Mouse (Mus musculus) brain, embryonic 18.5 days (tissue): ENCODE data around the gene Cct7.
"Not testable (repeated sequence)": the region's sequence is repeated elsewhere in the genome, so short reads cannot be mapped to it uniquely, and the experiment has no call there.

Experiments
- DNase-seq: peaks from one replicate; pipeline ENCODE4 v3.0.0-alpha.2; 2012; ENCODE audit warnings: low read depth, low spot score

The Cct7 gene

DNA sequence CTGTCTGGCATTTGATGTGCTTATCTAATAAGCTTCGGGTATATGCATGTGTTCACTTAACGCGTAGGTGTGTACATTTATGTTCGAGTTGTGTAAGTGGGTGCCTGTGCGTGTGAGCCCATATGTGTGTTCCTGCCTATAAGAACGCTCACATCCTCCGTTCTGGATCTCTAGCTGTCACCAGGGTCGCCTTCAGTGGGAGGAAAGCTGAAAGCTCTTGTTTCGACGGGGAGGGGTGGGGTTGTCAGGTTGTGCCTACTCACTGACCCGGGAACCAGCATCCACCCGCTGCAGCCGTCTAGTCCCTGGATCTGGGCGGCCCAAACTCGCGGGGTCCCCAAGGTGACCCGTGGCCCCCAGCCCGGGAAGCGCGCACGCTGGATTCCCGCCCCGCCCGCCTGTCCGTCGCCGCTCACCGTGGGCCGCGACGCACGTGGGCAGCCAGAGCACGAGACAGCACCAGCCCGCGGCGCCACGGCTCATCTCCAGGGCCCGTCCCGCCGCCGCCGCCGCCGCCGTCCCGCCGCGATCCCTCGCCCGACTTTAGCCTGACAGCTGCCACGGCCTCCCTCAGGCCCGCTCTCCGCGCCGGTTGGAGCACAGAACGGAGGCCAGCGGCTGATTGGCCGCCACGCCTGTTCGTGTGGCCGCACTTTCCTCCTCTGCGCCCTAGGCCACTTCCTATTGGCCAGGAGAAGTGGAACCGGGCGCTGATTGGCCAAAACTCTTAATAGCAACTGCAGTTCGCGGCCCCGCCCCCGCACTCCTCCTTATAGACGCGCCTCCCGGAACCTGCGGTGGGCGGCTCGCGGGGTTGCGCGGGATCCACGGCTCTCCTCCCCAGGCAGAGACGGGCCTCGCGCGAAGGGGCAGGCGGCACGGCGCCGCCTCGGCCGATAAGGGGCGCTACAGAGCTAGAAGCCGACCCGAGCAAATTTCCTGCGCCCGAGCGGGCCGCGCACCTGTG, at the start of gene Cct7:
Cct7 (plus strand) TSS at position 818 of the 967 bp plus-strand sequence.
- peak; percentile 97 for DNase-seq

DNA sequence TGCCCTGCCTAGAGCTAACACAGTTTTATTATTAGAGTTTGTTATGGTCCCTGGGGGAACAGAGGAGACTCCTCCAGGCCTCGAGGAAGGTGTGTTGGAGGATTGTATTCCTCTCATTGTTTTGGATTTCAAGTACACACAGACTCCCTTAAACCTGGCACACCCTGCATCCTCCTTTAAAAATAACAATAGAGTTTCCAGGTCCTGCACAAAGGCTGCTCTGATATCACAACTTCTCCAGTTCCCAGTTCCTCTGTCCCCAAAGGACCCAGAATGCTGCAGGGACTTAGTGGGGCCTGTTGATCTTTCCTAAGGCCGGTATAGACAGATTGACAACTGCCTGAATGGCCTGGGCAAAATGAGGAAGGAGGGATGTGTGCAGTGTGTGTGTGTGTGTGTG, 48.7 kb upstream of the Cct7 start:
- DNase-seq, result no peak

GRCm38 (mm10) chr6:85403039-85403438, 48.3 kb upstream of the Cct7 start:
- DNase-seq, result no peak

DNA sequence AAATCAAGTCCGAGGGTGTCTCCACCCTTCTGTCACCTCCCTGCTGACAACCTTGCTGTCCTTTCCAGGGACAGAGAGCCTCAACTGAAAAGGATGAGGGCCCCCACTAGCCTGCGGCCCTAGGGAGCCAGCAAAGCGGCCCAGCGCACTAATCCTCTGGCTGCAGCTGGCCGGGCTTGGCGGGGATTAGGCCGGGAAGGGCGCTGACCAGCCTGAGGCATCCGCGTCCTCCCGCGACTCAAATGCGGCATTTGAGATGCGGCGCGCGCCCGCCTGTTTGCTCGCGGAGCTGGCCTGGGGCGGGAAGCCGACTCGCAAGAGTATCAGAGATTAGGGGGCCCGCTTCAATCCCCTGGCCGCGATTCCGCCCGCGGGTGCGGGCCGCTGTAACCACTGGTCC, 42.3 kb upstream of the Cct7 start:
- no peak for DNase-seq

DNA sequence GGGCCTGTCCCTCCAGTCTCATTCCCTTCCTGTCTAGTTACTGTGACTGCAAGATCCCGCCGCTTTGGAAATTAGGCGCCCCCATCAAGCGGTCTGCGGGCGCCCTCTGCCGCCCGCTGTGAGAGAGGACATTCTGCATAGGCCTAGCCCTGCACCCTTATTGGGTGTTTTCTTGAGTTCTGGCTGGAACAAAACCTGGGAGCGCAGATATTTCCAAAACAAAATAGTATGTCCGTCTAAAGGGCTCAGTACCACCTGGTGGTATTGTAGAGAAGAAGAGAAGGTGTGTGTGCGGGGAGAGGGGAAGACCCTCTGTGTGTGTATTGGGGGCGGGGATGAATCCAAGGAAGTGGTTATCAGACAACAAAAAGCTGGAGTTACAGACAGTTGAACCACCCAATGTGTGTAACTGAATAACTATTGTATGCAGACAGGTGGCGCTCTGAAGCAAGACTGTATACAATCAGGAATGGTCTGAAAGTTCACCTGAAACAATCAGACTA, 40.5 kb upstream of the Cct7 start:
- peak; percentile 59 for DNase-seq

DNA sequence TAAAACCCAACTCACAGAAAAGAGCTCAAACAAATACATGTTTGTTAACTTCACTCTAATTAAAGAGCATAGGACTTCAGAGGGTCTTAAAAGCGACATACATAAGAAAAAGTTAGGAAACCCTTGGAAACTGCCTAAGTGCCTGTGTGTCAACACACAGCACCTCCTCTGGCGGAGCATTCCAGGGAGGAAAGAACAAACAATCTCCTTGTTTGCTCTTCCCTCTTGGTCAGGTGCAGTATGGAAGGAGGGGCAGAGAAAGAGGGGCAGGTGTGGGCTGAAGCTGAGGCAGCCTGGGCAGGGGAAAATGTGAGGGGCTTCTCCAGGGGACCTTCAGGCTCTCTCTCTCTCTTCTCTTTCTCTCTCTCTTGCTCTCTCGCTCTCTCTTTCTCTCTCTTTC, 35.5 kb upstream of the Cct7 start:
- DNase-seq, result no peak

DNA sequence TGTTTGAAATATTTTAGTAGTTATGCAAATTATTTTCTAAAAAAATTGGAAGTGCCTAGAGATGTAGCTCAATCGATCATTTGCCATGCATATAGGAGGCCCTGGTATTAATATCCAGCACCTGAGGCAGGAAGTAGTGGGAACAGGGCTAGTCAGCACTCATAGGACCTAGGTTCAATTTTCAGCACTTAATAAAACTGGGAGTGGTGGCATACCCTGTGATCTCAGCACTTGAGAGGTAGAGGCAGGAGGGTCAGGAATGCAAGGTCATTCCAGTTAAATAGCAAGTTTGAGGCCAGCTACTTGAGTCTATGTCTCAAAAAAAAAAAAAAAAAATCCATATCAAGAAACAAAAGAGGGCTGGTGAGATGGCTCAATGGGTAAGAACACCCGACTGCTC, 32.2 kb upstream of the Cct7 start:
- no peak for DNase-seq

- DNase-seq, result no peak
These were observed 27.4 kb upstream of the Cct7 start, which contains the start of gene Noto for GRCm38 (mm10) chr6:85423836-85424379. Noto (plus strand) TSS chr6:85423886.

DNA sequence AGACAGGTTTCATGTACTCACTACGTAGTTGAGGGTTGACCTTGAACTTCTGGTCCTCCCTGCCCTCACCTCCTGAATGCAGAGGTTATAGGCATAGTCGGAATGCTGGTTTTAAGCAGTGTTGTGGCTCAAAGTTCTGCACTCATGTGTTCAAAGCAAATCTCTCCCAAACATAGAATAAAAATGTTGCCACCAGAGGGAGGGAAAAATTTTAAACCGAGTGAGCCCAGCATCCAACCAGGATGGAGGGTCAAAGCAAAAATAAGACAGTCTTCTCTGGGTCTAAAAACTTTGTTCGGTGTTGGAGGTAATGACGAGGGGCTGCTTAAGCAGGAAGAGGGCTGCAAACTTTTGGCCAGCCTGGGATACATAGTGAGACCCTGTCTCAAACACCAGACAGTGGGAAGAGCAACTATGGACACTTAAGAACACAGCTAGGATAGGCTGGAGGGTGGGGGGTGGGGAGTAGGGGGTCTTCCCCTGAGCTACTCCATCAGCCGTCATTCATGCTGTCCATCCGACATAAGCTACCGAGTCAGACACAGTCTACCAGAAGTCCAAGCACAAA, 20.0 kb upstream of the Cct7 start:
- no peak for DNase-seq

DNA sequence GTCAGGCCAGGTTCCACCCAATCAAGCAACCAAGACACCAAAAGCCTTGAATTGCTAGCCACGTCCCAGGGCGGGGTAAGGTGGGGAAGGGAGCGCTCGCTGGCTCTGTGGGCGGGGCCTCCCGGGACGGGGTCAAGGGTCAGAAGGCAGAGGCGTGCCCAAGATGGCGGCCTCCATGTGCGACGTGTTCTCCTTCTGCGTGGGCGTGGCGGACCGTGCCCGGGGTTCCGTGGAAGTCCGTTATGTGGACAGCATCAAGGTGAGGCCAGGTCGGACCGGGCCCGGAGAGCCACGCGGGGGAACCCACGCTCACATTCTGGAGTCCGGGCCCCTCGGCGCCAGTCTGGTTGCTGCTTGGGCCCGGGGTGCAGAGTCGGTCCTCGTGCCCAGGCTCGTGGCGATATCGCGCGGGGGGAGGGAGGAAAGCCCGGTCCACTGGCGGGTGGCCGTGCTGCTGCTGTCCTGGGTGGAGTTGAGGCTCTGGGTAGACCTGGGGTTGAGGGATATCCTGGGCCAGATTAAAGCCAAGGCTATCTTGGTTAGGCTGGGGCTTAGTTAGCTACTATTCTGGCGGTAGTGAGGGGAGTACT, 19.4 kb upstream of the Cct7 start, which contains the start of gene Smyd5:
Smyd5 (plus strand) TSS at position 148 of the 590 bp plus-strand sequence.
- peak; percentile 20 for DNase-seq

DNA sequence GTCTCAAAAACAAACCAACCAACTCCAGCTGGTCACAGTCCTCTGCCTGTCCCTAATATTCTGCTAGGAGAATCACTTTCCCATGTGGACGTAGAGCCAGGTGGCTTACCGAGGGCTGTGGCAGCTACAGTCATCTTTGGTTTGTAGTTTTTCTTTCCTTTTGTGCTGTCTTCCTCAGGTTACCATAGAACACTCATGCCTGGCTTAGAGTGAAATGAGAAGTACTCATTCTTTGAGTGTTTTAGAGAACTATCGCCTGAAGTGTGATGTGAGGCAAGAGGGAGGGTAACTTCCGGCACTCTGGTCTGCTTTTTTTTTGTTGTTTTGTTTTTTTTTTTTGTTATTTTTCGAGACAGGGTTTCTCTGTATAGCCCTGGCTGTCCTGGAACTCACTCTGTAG, 17.4 kb upstream of the Cct7 start:
- no peak for DNase-seq

GRCm38 (mm10) chr6:85436204-85436603, 15.1 kb upstream of the Cct7 start:
- DNase-seq, result no peak

GRCm38 (mm10) chr6:85436631-85437030, 14.7 kb upstream of the Cct7 start:
- no peak for DNase-seq

- DNase-seq, result no peak
These were observed 10.2 kb upstream of the Cct7 start for GRCm38 (mm10) chr6:85441142-85441541.

DNA sequence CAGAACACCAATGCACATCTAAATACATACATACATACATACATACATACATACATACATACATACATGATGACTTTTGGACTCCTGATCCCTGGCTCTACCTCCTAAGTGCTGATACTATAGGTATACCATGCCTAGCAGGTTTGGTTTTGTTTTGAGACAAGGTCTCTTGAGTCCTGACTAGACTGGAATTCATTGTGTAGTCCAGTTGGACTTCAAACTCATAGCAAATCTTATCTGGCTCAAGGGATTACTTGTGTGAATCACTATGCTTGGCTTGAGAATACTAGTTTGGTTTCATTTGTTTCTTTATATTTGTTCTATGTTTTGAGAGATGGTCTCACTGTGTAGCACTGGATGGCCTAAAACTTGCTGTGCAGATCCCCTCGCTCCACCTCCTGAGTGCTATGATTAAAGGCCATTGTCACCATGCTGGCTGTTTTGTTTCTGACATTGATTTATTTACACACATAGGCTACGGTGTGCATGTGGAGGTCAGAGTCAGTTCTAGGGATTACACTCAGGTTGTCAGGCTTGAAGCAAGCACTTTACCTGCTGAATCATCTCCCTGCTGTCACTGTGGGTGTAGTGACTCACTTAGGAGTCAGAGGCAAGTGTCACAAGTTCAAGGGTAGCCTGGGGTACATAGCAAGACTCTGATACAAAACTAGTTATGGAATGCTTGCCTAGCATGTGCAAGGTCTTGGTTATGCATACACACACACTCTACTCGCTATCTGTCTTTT, 7.7 kb upstream of the Cct7 start:
- DNase-seq, result no peak

DNA sequence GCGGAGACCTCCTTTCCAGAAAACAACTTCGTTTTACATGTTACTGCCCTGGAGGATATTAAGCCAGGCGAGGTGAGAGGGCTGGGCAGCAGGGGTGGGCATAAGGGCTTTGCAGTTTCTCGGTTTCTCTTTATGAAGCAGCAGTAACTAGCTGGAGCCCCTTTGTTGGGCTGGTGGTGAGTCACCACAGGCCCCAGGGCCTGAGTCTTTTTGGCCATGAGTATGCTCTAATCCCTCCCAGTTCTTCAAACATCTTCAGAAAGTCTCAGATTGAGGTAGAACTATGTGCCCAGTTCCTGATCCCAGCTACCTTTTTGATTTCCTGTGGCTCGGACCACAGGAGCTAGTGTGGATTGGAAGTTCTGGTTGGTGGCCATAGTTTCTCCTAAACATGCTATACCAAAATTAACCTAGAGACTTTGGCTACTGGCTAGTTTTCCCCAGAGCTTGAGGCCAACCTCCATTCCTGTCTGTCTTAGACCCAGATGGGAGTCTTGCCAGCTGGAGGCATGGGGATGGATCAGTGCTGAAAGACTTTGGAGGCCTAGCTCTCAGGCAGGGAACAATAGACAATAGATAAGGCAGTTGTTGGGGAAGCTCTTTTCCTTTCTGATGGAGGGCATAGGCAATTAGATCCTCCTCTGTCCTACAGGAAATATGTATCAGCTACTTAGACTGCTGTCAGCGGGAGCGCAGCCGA, 6.9 kb upstream of the Cct7 start:
- DNase-seq, result no peak

- DNase-seq, result no peak
These were observed 6.0 kb upstream of the Cct7 start for GRCm38 (mm10) chr6:85445286-85445685.

DNA sequence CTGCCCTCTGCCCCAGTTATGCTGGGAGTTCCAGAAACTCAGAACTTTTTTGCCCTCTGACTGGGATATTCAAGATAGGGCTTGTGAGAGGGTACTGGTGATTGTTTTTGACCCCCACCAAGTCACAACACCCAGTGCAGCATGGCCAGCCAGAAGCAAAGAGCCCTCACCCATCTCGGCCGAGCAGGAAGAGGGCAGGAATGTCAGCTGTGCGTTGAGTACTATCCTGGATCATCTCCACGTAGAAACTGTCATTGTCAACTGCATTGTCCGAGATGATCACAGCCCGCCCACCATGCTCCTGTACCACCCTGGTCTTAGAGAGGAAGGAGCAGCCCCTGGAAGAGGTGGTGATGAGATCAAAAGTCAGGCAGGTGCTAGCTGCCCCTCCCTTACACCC, 4.0 kb upstream of the Cct7 start:
- no peak for DNase-seq

- DNase-seq, result not testable (repeated sequence)
These were observed 1.2 kb upstream of the Cct7 start for GRCm38 (mm10) chr6:85450140-85450539.

DNA sequence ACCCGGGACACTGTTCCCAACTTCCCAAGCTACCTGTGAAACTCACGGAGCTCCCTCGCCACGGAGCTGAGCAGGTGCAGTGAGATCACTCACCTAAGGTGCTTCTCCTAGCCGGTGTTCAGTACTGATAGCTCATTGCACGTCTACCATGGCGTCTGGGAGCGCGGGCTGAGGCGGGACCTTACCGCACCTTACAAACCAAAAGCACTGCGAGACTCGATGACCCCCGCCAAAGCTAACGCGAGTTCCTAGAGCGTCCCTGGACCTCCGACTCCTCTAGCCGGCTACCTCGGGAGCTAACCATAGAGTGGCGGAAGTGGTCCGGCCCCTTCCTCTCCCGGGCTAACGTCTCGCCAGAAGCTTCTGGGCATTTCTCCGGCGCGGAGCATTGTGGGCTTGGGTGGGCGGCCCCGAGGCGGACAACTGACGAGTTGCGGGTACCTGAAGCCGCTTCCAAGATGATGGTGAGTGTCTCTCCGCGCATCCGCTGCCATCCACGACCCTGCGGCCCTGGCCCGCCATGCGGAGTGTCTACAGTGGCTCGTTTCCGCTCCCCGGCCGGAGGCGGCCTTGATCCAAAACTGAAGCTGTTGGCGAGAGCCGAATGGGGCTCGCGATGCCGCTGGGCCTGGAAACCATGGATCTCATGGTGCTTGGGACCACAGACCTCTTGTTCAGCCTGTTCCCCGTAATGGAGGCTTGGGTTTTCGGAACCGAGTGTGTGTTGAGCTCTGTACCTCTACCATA, 523 bp downstream of the Cct7 start, which contains the start of gene Pradc1:
Pradc1 (minus strand) TSS at position 307 of the 747 bp plus-strand sequence.
- DNase-seq, result peak; percentile 99
